In genomic region chrX:157144675-157145074, GRCm38 (mm10) we compare ENCODE assay signal across 10 mouse cellular contexts.
"Had no signal": no experiment of that assay in that cellular context is flagged by ENCODE, and none has a peak within 500 bp of the region (broad histone marks: within the 10 kb centered on the region; RNA-seq: fewer than 3 reads in every experiment).

No protein-coding gene starts in this region.

- DNase-seq: lung, adult 2 months; lung, postnatal 14 days; lung, postnatal 36 days; right cerebral cortex, postnatal 14 days; thymus, adult 2 months; thymus, postnatal 25 days; thymus, postnatal 4 days had no signal

- ATAC-seq: lung, postnatal 0 days; midbrain, embryonic 13.5 days; midbrain, embryonic 15.5 days had no signal
